Mouse (Mus musculus) spleen, adult 2 months (tissue): ENCODE measurements around the gene Arnt2.

ENCODE experiments used
- CTCF ChIP-seq: fragments of 200-500 bp; IDR thresholded peaks from 2 replicates; pipeline ENCODE4 v1.5.1; 2011; ENCODE audit warnings: mild to moderate bottlenecking, inconsistent platforms; ENCODE audit not compliant: insufficient read depth, insufficient read length, insufficient replicate concordance; ENCODE audit errors: extremely low read depth
- POLR2A ChIP-seq: fragments of 200-500 bp; IDR thresholded peaks from 2 replicates; pipeline ENCODE4 v1.6.1; 2011; ENCODE audit warnings: low read depth, low read length, inconsistent platforms

DNA sequence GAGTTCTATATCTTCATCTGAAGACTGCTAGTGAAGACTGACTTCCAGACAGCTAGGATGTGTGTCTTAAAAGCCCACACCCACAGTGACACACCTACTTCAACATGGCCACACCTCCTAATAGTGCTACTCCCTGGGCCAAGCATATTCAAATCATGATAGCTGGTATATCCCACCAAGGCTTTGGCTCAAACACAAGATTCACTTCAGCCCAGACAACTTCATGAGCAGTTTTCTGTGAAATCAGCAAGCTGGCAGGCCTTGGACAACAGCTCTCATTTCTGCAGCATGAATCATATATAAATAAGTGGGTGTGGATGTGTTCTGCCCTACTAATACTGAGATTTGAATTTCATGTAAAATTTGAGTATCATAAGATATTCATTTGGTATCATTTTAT lies 29.2 kb downstream of the Arnt2 start:
- TF ChIP-seq POLR2A = no peak
- TF ChIP-seq CTCF = no peak
